6 mouse cellular contexts compared by ENCODE assay signal in the genomic region with DNA sequence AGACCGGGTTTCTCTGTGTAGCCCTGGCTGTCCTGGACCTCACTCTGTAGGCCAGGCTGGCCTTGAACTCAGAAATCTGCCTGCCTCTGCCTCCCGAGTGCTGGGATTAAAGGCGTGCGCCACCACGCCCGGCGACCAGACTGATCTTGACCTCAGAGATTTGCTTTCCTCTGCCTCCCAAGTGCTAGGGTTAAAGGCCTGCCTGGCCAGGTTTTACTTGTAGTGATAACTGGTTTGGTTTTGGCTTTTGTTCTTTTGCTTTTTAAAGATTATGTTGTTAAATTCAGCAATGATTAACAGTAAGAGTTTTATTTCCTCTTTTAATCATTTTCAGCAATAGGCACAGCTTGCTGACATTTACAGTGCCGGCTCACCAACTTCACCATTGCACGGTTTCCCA. TPM values are rescaled to one million over a fixed set of nuclear protein-coding genes. Genes with fewer than 3 reads are reported as not detected.
DNase-seq lines count a peak whose midpoint lies in the region; TF ChIP-seq lines count a peak whose summit lies in the region.
"Not testable (repeated sequence)": the region's sequence is repeated elsewhere in the genome, so short reads cannot be mapped to it uniquely, and the experiment has no call there.

No protein-coding gene starts in this region.

- WGBS in kidney, adult 2 months, result 60% methylated on average over 9 of the region's 9 CpGs
- 72% methylated on average over 9 of the region's 9 CpGs for WGBS in liver, adult 2 months

- not testable (repeated sequence) for TF ChIP-seq CTCF in kidney, adult 2 months (conservative IDR thresholded peaks at IDR 0.05; ENCODE audit: insufficient read depth, insufficient read length, low read depth, low read length); layer of hippocampus, adult 2 months (conservative IDR thresholded peaks at IDR 0.05); liver, adult 2 months (IDR thresholded peaks at IDR 0.05; ENCODE audit: low read depth, low read length)

- H3K27ac ChIP-seq in kidney, adult 2 months (ENCODE audit: insufficient read depth, low read depth, low read length); liver, adult 2 months (replicated peaks; ENCODE audit: insufficient read depth, low read depth, low read length): not testable (repeated sequence)
- H3K27ac ChIP-seq in layer of hippocampus, adult 2 months, result 0 out of 2 replicates have a peak overlapping the region, but pooled peaks have one; percentile 21

- not testable (repeated sequence) for H3K36me3 ChIP-seq in kidney, adult 2 months (ENCODE audit: control insufficient read depth, insufficient read depth, low read length); liver, adult 2 months (ENCODE audit: control insufficient read depth, insufficient read depth, low read length)

- not testable (repeated sequence) for H3K27me3 ChIP-seq in kidney, adult 2 months (replicated peaks; ENCODE audit: control insufficient read depth, insufficient read depth, low read length); liver, adult 2 months (ENCODE audit: control insufficient read depth, insufficient read depth, low read length)

- DNase-seq in A20 (ENCODE audit: low read depth, low spot score), result peak; percentile 26
- DNase-seq in heart, adult 11 months, result peak; percentile 55
- peak; percentile 51 for DNase-seq in kidney, adult 2 months
- DNase-seq in kidney, adult 9 months, result peak; percentile 51
- DNase-seq in layer of hippocampus, adult 2 months (ENCODE audit: low spot score in 2 of 2), result not testable (repeated sequence)
- peak; percentile 55 for DNase-seq in liver, adult 2 months (ENCODE audit: extremely low read depth, low read depth, low spot score)

- H3K4me3 ChIP-seq in kidney, adult 2 months (ENCODE audit: insufficient read depth, low read depth, low read length); layer of hippocampus, adult 2 months; liver, adult 2 months (ENCODE audit: insufficient read depth, low read depth, low read length): not testable (repeated sequence)

- peaks cover 48% of the 10 kb centered on the region for H3K79me2 ChIP-seq in liver, adult 2 months (ENCODE audit: control insufficient read depth, insufficient read depth, low read length)

- H3K9ac ChIP-seq in liver, adult 2 months (ENCODE audit: low read depth, low read length), result not testable (repeated sequence)

- H3K4me1 ChIP-seq in kidney, adult 2 months (ENCODE audit: control insufficient read depth, insufficient read depth, low read length), result peaks cover 25% of the 10 kb centered on the region
- peaks cover 17% of the 10 kb centered on the region for H3K4me1 ChIP-seq in liver, adult 2 months (ENCODE audit: control insufficient read depth, insufficient read depth, low read length)

- not testable (repeated sequence) for TF ChIP-seq POLR2A in kidney, adult 2 months (IDR thresholded peaks at IDR 0.05; ENCODE audit: low read depth, low read length); liver, adult 2 months (IDR thresholded peaks at IDR 0.05; ENCODE audit: extremely low read depth, insufficient read depth, low read length)

RNA-seq across cellular contexts. Expression of gene Gsk3b, which starts 29.1 kb away (rescaled TPM):
- 10.1 and 12.0 TPM in 2 replicates for polyA plus RNA-seq in kidney, adult 2 months (2012; rRNA removed)
- total RNA-seq in layer of hippocampus, adult 2 months (2021), result 100 to 1,000 TPM; 152 to 153 TPM
- 11.8 and 13.4 TPM in 2 replicates for total RNA-seq in liver, adult 2 months (2014; rRNA removed)
- 4.8 and 5.8 TPM in 2 replicates for polyA plus RNA-seq in liver, adult 2 months (2012; rRNA removed)

Comparison
In these comparisons a context has a peak if more than half of its experiments do, and no peak if none do; other contexts are left out.
1. RNA of gene Gsk3b, which starts 29.1 kb away (total RNA-seq): 152 to 153 TPM in layer of hippocampus, adult 2 months; 11.8 to 13.4 TPM in liver, adult 2 months; every median in the first group is over 10 times any median in the second.